Mouse (Mus musculus): ENCODE results near the gene Snx8. TPM values are rescaled to one million over a fixed set of nuclear protein-coding genes. Genes with fewer than 3 reads are reported as not detected.

The Snx8 gene
- polyA plus RNA-seq, 1 experiment from 2014 or later, result 35.9 TPM

GRCm38 (mm10) chr5:140357466-140357865 lies 31.6 kb downstream of the Snx8 start:
- Histone ChIP-seq H3K9ac (ENCODE audit: low read depth, low read length) (no peak overlapping the region), H3K4me2 (ENCODE audit: low read depth, low read length) (no peak overlapping the region), H3K4me1 (ENCODE audit: control insufficient read depth, insufficient read depth, low read length) (no peaks in the 10 kb centered on the region), H3K27ac (ENCODE audit: low read length) (no peak overlapping the region), H3K9me3 (ENCODE audit: control insufficient read depth, low read length) (no peaks in the 10 kb centered on the region), H3K4me3 (ENCODE audit: low read length) (no peak overlapping the region), H3K27me3 (replicated peaks; ENCODE audit: control insufficient read depth, insufficient read depth, low read length) (no peaks in the 10 kb centered on the region), H3K36me3 (ENCODE audit: control insufficient read depth, insufficient read depth, low read length) (peaks cover 22% of the 10 kb centered on the region)
- no peak for ATAC-seq
- 91% methylated on average over 3 of the region's 3 CpGs for WGBS

- Histone ChIP-seq H3K36me3 (ENCODE audit: control insufficient read depth, insufficient read depth, low read length) (peaks cover 24% of the 10 kb centered on the region), H3K4me1 (ENCODE audit: control insufficient read depth, insufficient read depth, low read length) (no peaks in the 10 kb centered on the region), H3K4me3 (ENCODE audit: low read length) (no peak overlapping the region), H3K4me2 (ENCODE audit: low read depth, low read length) (no peak overlapping the region), H3K27ac (ENCODE audit: low read length) (no peak overlapping the region), H3K27me3 (replicated peaks; ENCODE audit: control insufficient read depth, insufficient read depth, low read length) (no peaks in the 10 kb centered on the region), H3K9me3 (ENCODE audit: control insufficient read depth, low read length) (no peaks in the 10 kb centered on the region), H3K9ac (ENCODE audit: low read depth, low read length) (no peak overlapping the region)
- no peak for ATAC-seq
- WGBS, result 84% methylated on average over 11 of the region's 11 CpGs
Observed at GRCm38 (mm10) chr5:140355934-140356333, 33.1 kb downstream of the Snx8 start.

DNA sequence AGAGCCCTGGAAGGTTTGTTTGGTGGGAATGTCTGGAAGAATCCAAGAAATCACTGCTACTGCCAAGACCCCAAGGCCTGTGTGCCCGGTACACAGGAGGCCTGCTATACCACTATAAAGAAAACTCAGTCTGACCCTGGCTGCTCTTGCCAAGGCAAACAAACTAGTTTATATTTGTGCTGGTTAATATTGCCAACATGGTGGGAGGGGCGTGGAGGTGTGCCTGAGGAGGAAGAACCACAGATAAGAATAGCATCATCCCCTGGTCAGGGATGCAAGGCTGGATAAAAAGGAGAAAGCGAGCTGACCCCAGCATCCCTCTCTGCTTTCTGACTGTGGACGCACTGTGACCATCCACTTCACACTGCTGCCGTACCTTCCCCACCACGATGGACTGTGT lies 36.7 kb downstream of the Snx8 start:
- Histone ChIP-seq H3K27me3 (replicated peaks; ENCODE audit: control insufficient read depth, insufficient read depth, low read length) (no peaks in the 10 kb centered on the region), H3K27ac (ENCODE audit: low read length) (no peak overlapping the region), H3K4me1 (ENCODE audit: control insufficient read depth, insufficient read depth, low read length) (no peaks in the 10 kb centered on the region), H3K4me2 (ENCODE audit: low read depth, low read length) (no peak overlapping the region), H3K36me3 (ENCODE audit: control insufficient read depth, insufficient read depth, low read length) (peaks cover 20% of the 10 kb centered on the region), H3K9ac (ENCODE audit: low read depth, low read length) (no peak overlapping the region), H3K9me3 (ENCODE audit: control insufficient read depth, low read length) (no peaks in the 10 kb centered on the region), H3K4me3 (ENCODE audit: low read length) (no peak overlapping the region)
- WGBS, result 98% methylated on average over 6 of the region's 6 CpGs
- no peak for ATAC-seq

- no peak for ATAC-seq
- 89% methylated on average over 8 of the region's 8 CpGs for WGBS
- no peaks in the 10 kb centered on the region for H3K9me3 ChIP-seq (ENCODE audit: control insufficient read depth, low read length)
Observed at GRCm38 (mm10) chr5:140350731-140351497, 38.1 kb downstream of the Snx8 start.

DNA sequence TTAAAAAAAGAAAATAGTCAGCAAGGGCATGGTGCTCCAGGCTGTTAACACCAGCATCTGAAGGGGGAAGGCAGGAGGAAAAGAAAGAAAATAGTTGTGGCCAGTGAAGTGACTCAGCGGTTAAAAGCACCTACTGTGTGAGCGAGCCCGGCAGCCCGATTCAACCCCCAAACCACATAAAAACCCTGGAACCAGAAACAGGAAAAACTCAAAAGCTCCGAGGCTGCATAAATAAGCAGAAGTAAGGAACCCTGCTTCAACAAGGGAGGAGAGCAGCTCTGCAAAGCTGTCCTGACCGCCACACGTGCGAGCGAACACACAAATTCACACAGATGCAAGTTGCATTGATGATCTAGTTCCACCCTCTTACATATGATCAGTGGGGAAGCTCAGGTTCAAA lies 39.2 kb downstream of the Snx8 start:
- no peaks in the 10 kb centered on the region for H3K9me3 ChIP-seq (ENCODE audit: control insufficient read depth, low read length)
- no peaks in the 10 kb centered on the region for H3K4me1 ChIP-seq (ENCODE audit: control insufficient read depth, insufficient read depth, low read length)
- H3K4me3 ChIP-seq (ENCODE audit: low read length), result no peak overlapping the region
- H3K4me2 ChIP-seq (ENCODE audit: low read depth, low read length), result no peak overlapping the region
- WGBS, result 93% methylated on average over 9 of the region's 9 CpGs
- no peak overlapping the region for H3K9ac ChIP-seq (ENCODE audit: low read depth, low read length)
- no peak overlapping the region for H3K27ac ChIP-seq (ENCODE audit: low read length)
- no peak for ATAC-seq
- peaks cover 16% of the 10 kb centered on the region for H3K36me3 ChIP-seq (ENCODE audit: control insufficient read depth, insufficient read depth, low read length)
- H3K27me3 ChIP-seq (replicated peaks; ENCODE audit: control insufficient read depth, insufficient read depth, low read length), result no peaks in the 10 kb centered on the region

More at GRCm38 (mm10) chr5:140350731-140351497, 38.1 kb downstream of the Snx8 start:
- Histone ChIP-seq H3K27ac (ENCODE audit: low read length) (no peak overlapping the region), H3K4me1 (ENCODE audit: control insufficient read depth, insufficient read depth, low read length) (no peaks in the 10 kb centered on the region), H3K4me3 (ENCODE audit: low read length) (no peak overlapping the region), H3K9ac (ENCODE audit: low read depth, low read length) (no peak overlapping the region), H3K4me2 (ENCODE audit: low read depth, low read length) (no peak overlapping the region), H3K27me3 (replicated peaks; ENCODE audit: control insufficient read depth, insufficient read depth, low read length) (no peaks in the 10 kb centered on the region), H3K36me3 (ENCODE audit: control insufficient read depth, insufficient read depth, low read length) (peaks cover 16% of the 10 kb centered on the region)

DNA sequence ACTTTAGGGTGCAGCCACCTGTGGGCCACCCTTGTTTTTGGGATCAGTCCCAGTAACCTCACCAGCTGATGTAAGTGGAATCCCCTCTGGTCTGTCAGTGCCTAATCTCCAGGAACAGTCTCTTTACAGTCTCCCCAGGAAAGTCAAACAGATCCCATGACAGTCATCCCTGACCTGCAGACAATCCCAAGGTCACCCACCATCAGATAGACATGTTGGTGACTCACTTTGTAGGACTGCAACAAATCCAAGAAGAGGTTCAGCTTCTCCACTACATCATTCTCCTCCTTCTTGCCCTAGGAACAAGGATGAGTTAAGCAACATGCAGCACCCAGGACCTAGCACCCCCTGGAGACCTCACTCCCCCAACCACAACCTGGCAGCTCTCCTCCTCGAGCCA lies 43.0 kb downstream of the Snx8 start:
- no peak for ATAC-seq
- H3K4me2 ChIP-seq (ENCODE audit: low read depth, low read length), result no peak overlapping the region
- no peaks in the 10 kb centered on the region for H3K27me3 ChIP-seq (replicated peaks; ENCODE audit: control insufficient read depth, insufficient read depth, low read length)
- H3K36me3 ChIP-seq (ENCODE audit: control insufficient read depth, insufficient read depth, low read length), result peaks cover 9% of the 10 kb centered on the region; the same call in 1 of the 2 replicates
- no peaks in the 10 kb centered on the region for H3K4me1 ChIP-seq (ENCODE audit: control insufficient read depth, insufficient read depth, low read length)
- H3K9ac ChIP-seq (ENCODE audit: low read depth, low read length), result no peak overlapping the region
- H3K9me3 ChIP-seq (ENCODE audit: control insufficient read depth, low read length), result no peaks in the 10 kb centered on the region
- 90% methylated on average over 1 of the region's 1 CpGs for WGBS
- H3K4me3 ChIP-seq (ENCODE audit: low read length), result no peak overlapping the region
- H3K27ac ChIP-seq (ENCODE audit: low read length), result no peak overlapping the region

DNA sequence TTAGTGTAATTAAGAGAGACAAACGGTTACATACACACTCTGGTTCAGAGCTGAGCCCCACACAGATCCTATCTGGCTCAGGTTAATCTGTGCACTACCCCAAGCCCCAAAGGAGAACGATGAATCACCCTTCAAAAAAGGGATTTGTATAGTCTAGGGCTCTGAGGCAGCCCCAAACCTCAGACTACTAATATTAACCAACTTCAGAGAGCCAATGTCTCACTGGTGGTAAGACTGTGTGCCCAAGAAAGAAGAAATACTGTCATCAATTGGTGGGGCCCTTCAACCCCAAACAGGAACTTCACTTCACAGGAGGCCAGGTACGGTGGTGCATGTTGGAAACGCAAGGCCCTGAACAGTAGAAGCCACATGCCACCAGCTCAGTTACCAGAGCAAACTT lies 43.8 kb downstream of the Snx8 start:
- Histone ChIP-seq H3K9me3 (ENCODE audit: control insufficient read depth, low read length) (no peaks in the 10 kb centered on the region), H3K9ac (ENCODE audit: low read depth, low read length) (no peak overlapping the region), H3K4me1 (ENCODE audit: control insufficient read depth, insufficient read depth, low read length) (no peaks in the 10 kb centered on the region), H3K4me3 (ENCODE audit: low read length) (no peak overlapping the region), H3K27ac (ENCODE audit: low read length) (no peak overlapping the region), H3K27me3 (replicated peaks; ENCODE audit: control insufficient read depth, insufficient read depth, low read length) (no peaks in the 10 kb centered on the region), H3K36me3 (ENCODE audit: control insufficient read depth, insufficient read depth, low read length) (peaks cover 9% of the 10 kb centered on the region; the same call in 1 of the 2 replicates), H3K4me2 (ENCODE audit: low read depth, low read length) (no peak overlapping the region)
- 84% methylated on average over 4 of the region's 4 CpGs for WGBS
- no peak for ATAC-seq

- Histone ChIP-seq H3K4me2 (ENCODE audit: low read depth, low read length) (no peak overlapping the region), H3K27me3 (replicated peaks; ENCODE audit: control insufficient read depth, insufficient read depth, low read length) (no peaks in the 10 kb centered on the region), H3K27ac (ENCODE audit: low read length) (no peak overlapping the region), H3K9ac (ENCODE audit: low read depth, low read length) (no peak overlapping the region), H3K4me1 (ENCODE audit: control insufficient read depth, insufficient read depth, low read length) (no peaks in the 10 kb centered on the region), H3K36me3 (ENCODE audit: control insufficient read depth, insufficient read depth, low read length) (peaks cover 24% of the 10 kb centered on the region), H3K4me3 (ENCODE audit: low read length) (no peak overlapping the region), H3K9me3 (ENCODE audit: control insufficient read depth, low read length) (0 out of 2 replicates have a peak, but pooled peaks cover 2% of the 10 kb centered on the region)
- no peak for ATAC-seq
- WGBS, result 82% methylated on average over 4 of the region's 4 CpGs
Observed at GRCm38 (mm10) chr5:140342880-140343279, 46.2 kb downstream of the Snx8 start.

DNA sequence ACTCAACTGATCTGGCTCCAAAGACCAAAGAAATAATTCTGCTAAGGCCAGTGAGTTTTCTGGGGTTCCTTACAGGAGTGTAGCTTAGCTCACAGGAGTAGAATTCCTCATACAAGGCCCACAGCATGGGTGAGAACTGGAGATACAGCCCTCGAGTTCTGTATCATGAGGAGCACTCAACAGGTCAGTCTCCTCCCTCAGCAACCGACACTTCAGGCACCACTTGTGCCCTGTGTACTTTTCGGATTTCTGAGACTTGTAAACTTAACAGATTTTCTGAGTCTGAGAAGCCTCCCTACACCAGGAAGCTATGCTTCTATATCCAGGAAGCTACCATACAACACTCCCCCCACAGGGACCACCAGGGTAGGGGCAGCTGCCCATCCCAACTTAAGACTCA lies 49.2 kb downstream of the Snx8 start:
- peaks cover 27% of the 10 kb centered on the region for H3K36me3 ChIP-seq (ENCODE audit: control insufficient read depth, insufficient read depth, low read length)

More for the DNA sequence above, 49.2 kb downstream of the Snx8 start:
- Histone ChIP-seq H3K27me3 (replicated peaks; ENCODE audit: control insufficient read depth, insufficient read depth, low read length) (no peaks in the 10 kb centered on the region), H3K4me1 (ENCODE audit: control insufficient read depth, insufficient read depth, low read length) (no peaks in the 10 kb centered on the region), H3K9ac (ENCODE audit: low read depth, low read length) (no peak overlapping the region), H3K27ac (ENCODE audit: low read length) (no peak overlapping the region), H3K4me2 (ENCODE audit: low read depth, low read length) (no peak overlapping the region), H3K4me3 (ENCODE audit: low read length) (no peak overlapping the region), H3K9me3 (ENCODE audit: control insufficient read depth, low read length) (0 out of 2 replicates have a peak, but pooled peaks cover 2% of the 10 kb centered on the region)
- no peak for ATAC-seq
- 88% methylated on average over 3 of the region's 3 CpGs for WGBS
